Mouse (Mus musculus) spleen, postnatal 14 days (tissue): ENCODE measurements around the gene Actrt1.

Source experiments
- DNase-seq, 2 experiments: peaks; one replicate each; pipeline ENCODE4 v3.0.0; 2021 to 2022; ENCODE audit warnings: low spot score in 2 of 2

The Actrt1 gene

DNA sequence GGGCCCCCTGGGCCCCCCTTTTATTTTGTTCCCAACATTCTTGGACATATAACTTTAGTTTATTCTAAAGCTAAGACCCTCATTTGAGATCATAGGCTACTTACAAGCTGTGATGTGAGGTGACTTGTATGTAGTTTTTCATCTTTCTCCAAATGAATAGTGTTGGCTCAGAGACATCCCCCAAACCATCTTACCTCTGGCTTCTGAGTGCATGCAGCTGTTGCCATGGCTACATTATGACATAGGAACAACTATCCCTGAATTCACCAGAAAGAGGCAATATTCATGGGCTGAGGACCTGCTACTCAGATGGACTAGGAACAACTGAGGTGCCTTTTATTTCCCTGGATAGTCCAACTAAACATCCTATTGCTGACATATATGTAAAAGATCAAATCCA, at the start of gene Actrt1:
Actrt1 (plus strand) TSS at position 301 of the 400 bp plus-strand sequence.
- no peak for DNase-seq

DNA sequence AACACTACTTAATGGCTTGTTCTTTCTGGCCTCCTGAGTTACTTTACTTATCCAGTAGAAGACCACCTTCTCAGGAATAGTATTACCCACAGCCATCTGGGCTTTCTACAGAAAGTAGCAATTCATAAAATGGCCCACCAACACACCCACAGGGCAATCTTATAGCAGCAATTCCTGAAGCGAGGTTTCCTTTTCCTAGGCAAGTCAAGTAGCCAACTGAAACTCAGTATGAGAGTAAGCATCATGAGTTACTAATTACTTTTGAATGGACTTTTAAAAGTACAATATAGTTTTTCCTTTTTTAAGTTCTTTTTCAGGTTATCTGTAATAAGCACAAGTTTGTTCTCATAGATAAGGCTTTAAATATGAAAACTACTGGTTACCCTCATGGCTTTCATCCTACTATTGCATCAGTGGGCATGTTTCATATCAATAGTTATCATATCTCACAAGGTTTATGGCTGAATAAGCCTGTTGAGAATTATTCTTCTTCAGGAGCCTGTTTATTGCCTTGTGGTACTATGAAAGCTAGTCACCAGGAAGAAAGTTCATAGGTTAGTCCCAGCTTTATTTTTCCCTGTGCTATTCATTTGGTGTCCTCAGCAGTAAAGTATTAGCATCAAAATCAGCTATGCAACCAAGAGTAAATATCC, 2.8 kb downstream of the Actrt1 start:
- no peak for DNase-seq
